Mouse (Mus musculus) midbrain, embryonic 16.5 days (tissue): Measurements from ENCODE around the gene Tln2. TPM values are rescaled to one million over a fixed set of nuclear protein-coding genes. Genes with fewer than 3 reads are reported as not detected.

Source experiments
- ATAC-seq: fragments of 200-750 bp; cut with Nextera tagmentation; 2 replicates; pipeline ENCODE4 v1.8.0; 2017; ENCODE audit warnings: moderate TSS enrichment
- H3K27ac ChIP-seq: fragments of 300-500 bp; sonication (generic); 2 replicates; pipeline ENCODE4 v1.5.1; 2014; ENCODE audit warnings: mild to moderate bottlenecking, low read length, mixed read lengths
- H3K27me3 ChIP-seq: fragments of 300-500 bp; sonication (generic); 2 replicates; pipeline ENCODE4 v1.6.1; 2014; ENCODE audit warnings: low read depth, low read length, mixed read lengths; ENCODE audit not compliant: control insufficient read depth, insufficient read depth
- H3K36me3 ChIP-seq: fragments of 300-500 bp; sonication (generic); 2 replicates; pipeline ENCODE4 v1.6.1; 2014; ENCODE audit warnings: mild to moderate bottlenecking, low read length, moderate library complexity, mixed read lengths; ENCODE audit not compliant: control insufficient read depth, insufficient read depth
- H3K4me1 ChIP-seq: fragments of 300-500 bp; sonication (generic); 2 replicates; pipeline ENCODE4 v1.6.1; 2014; ENCODE audit warnings: mild to moderate bottlenecking, low read length, mixed read lengths; ENCODE audit not compliant: control insufficient read depth, insufficient read depth
- H3K4me2 ChIP-seq: fragments of 300-500 bp; sonication (generic); 2 replicates; pipeline ENCODE4 v1.6.1; 2014; ENCODE audit warnings: mild to moderate bottlenecking, low read length, mixed read lengths
- H3K4me3 ChIP-seq: fragments of 300-500 bp; sonication (generic); 2 replicates; pipeline ENCODE4 v1.5.1; 2014; ENCODE audit warnings: low read depth, mild to moderate bottlenecking, low read length, moderate library complexity, mixed read lengths
- H3K9ac ChIP-seq: fragments of 300-500 bp; sonication (generic); 2 replicates; pipeline ENCODE4 v1.6.1; 2014; ENCODE audit warnings: low read depth, low read length, mixed read lengths
- H3K9me3 ChIP-seq: fragments of 300-500 bp; sonication (generic); replicated peaks from 2 replicates; pipeline ENCODE4 v1.6.1; 2014; ENCODE audit warnings: mild to moderate bottlenecking, low read length, mixed read lengths; ENCODE audit not compliant: control insufficient read depth, poor library complexity, severe bottlenecking
- WGBS: fragments of 180-500 bp; shearing (Covaris S2); extraction: QIAGEN DNeasy Blood & Tissue Kit; methylation state at CpG from one replicate; pipeline ENCODE4 v1.1.7; 2014; 5-methylcytosine and 5-hydroxymethylcytosine counted together
- polyA plus RNA-seq: library from polyadenylated mRNA; unstranded; fragments of >200 nt; fragmentation: Nextera tagmentation; extraction: Ambion mirVana; gene quantifications from 2 replicates; pipeline ENCODE4 v1.2.1, GENCODE M21; 2015

The Tln2 gene
- polyA plus RNA-seq, 1 experiment from 2014 or later = 24.8 TPM

DNA sequence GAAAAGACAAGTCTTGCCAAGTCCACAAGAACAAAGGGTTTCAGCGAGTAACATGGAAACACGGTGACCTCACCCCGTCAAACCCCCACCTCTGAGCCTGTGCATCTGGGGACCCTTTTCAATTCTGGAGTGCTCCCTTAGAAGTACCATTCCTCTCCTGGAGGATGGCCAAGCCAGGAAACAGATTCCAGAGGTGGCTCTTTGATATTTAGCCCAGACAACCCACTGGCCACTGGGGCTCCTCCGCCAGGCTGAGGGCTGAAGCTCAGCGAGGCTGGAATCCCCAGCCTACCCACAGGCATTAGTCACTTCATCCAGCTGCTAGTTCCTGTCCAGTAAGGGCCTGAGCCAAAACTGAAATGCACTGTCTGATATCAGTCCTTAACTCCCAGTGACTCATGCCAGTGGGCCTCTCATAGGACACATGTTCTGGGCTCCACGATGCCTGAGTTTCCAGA lies 6.3 kb upstream of the Tln2 start:
- Histone ChIP-seq H3K36me3 (no peaks in the 10 kb centered on the region), H3K27ac (no peak overlapping the region), H3K4me1 (no peaks in the 10 kb centered on the region), H3K4me3 (no peak overlapping the region), H3K9ac (no peak overlapping the region), H3K9me3 (no peaks in the 10 kb centered on the region), H3K27me3 (no peaks in the 10 kb centered on the region), H3K4me2 (no peak overlapping the region)
- WGBS = 81% methylated on average over 6 of the region's 6 CpGs
- no peak for ATAC-seq

DNA sequence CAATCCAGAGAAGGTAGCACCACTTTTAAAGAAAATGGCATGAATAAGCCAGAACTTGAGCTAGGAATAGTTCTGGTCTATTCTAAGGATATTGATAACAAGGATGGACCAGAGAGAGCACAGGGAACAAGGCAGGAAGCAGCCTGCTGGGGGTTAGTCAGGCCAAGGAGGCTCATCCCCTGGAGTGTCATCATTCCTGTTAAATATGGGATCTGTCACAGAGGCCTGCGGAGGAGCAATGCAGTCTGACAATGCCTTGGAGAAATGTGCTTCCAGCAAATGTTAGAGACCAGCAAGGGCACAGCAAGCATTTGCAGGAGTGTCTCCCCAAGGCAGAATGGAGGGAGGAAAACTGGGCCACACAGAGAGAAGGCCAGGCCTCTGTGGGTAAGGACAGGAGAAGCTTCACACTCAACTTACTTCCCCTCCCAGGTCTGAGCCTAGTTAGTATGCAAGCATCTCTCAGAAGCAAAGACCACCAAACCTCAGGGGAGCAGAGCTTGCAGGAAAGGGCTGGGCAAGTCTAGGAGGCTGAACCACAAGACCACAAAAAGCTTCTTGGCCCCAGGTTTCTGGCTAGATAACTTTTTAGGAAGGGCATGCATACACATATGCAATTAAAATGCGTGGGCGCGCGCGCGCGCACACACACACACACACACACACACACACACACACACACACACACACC lies 9.5 kb downstream of the Tln2 start:
- no peaks in the 10 kb centered on the region for H3K4me1 ChIP-seq
- no peak overlapping the region for H3K9ac ChIP-seq
- ATAC-seq = no peak
- H3K4me3 ChIP-seq = no peak overlapping the region
- WGBS = 92% methylated on average over 8 of the region's 8 CpGs
- no peaks in the 10 kb centered on the region for H3K27me3 ChIP-seq
- H3K9me3 ChIP-seq = no peaks in the 10 kb centered on the region
- no peak overlapping the region for H3K4me2 ChIP-seq
- no peaks in the 10 kb centered on the region for H3K36me3 ChIP-seq
- H3K27ac ChIP-seq = no peak overlapping the region

DNA sequence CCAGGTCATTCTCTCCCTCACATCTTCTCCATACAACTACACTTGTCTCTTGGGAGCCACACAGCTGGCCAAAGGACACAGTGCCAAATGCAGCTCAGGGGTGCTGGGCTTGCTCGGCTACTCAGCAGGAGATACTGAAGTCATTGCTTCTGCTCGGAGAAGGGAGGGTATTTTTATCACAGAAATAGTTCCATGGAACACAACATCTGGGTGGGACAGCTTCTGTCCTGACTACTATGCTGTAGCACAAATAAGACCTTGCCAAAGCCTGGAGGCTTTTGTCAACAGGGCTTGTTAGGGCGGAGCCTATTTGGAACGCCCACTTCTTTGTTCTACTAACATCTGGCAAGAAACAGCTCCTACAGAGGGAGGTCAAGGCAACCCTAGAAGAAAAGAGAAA lies 10.2 kb downstream of the Tln2 start:
- Histone ChIP-seq H3K27me3 (no peaks in the 10 kb centered on the region), H3K9me3 (no peaks in the 10 kb centered on the region), H3K4me2 (no peak overlapping the region), H3K27ac (no peak overlapping the region), H3K4me3 (no peak overlapping the region), H3K9ac (no peak overlapping the region), H3K4me1 (no peaks in the 10 kb centered on the region), H3K36me3 (no peaks in the 10 kb centered on the region)
- 33% methylated on average over 4 of the region's 4 CpGs for WGBS
- ATAC-seq = no peak

DNA sequence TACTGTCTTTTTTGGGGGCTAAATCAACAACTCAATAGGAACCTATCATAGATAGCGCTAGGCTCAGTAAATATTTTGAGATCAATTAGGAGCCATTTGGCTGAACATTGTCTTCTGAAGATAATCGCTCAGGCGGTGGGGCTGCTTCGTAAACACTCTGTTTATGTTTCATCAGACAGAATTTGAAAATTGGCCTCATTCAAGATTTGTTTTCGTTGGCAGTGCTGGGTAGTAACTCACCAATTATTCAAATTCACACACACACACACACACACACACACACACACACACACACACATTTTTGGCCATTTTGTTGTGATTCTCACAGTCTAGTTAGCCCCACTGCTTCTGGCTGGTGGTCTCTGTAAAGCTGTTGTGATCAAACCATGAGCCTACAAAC lies 12.9 kb downstream of the Tln2 start:
- no peaks in the 10 kb centered on the region for H3K36me3 ChIP-seq
- H3K4me2 ChIP-seq = no peak overlapping the region
- H3K27ac ChIP-seq = no peak overlapping the region
- 95% methylated on average over 5 of the region's 5 CpGs for WGBS
- no peak for ATAC-seq
- H3K4me3 ChIP-seq = no peak overlapping the region
- no peaks in the 10 kb centered on the region for H3K27me3 ChIP-seq
- no peak overlapping the region for H3K9ac ChIP-seq
- no peaks in the 10 kb centered on the region for H3K4me1 ChIP-seq
- H3K9me3 ChIP-seq = no peaks in the 10 kb centered on the region

DNA sequence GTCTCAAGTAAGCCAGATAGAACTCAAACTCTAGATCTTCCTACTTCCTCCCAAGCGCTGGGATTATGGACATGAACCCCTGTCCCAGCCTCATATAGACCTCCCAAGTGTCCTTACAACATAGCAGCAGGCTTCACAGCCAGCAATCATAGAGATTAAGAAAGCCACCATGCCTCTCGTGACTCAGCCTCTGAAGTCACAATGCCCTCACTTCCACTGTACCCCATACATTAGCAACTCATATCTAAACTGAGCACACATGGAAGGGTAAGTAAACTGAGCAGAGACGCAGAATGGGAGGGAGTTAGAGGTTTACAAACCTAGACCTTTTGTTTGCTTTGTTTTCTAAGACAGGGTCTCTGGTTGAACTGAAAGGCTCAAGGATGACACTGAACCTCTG lies 13.7 kb downstream of the Tln2 start:
- Histone ChIP-seq H3K4me1 (no peaks in the 10 kb centered on the region), H3K4me2 (no peak overlapping the region), H3K9ac (no peak overlapping the region), H3K36me3 (no peaks in the 10 kb centered on the region), H3K27ac (no peak overlapping the region), H3K9me3 (no peaks in the 10 kb centered on the region), H3K27me3 (no peaks in the 10 kb centered on the region), H3K4me3 (no peak overlapping the region)
- ATAC-seq = no peak
- 87% methylated on average over 3 of the region's 3 CpGs for WGBS

DNA sequence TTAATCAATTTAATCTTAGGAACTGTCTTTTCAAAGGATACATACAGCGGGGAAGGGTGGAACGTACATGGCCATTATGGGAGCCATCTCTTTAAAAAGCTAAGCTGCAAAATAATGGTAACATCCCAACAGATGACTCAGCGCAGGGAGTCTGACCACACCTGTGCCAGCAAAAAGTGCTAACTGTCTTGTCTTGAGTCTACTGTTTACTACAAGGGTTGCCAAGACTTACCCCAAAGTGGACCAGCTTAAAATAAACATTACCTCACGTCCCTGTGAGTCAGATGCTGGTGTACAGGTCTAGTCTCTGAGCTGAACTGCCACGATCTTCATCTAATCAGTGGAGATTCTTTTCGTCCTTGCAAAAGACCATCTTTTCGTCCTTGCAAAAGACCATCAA lies 14.7 kb downstream of the Tln2 start:
- ATAC-seq = no peak
- whole genome bisulfite sequencing = 91% methylated on average over 7 of the region's 7 CpGs
- no peaks in the 10 kb centered on the region for H3K27me3 ChIP-seq

DNA sequence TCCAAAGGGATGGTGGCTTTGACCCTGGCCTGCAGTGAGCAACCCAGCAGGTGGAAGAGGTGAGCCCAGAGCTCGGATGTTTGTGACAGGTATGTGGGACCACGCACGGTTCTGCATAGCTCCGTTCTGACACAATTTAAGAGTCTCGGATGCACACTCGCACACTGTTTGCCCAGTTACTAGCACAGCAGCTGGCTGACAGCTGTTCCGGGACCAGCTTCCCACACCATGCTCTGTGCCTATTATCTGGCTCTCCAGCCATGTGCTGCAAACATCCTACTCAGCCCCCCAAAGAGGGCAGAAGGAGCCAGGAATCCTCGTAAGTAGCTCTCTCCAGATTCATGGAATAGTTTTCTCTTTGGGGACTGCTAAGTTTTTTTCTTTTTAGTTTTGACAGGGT lies 17.6 kb downstream of the Tln2 start:
- ATAC-seq = no peak
- H3K4me3 ChIP-seq = no peak overlapping the region
- no peak overlapping the region for H3K4me2 ChIP-seq
- H3K9me3 ChIP-seq = no peaks in the 10 kb centered on the region
- no peak overlapping the region for H3K9ac ChIP-seq
- WGBS = 82% methylated on average over 8 of the region's 8 CpGs
- H3K27me3 ChIP-seq = no peaks in the 10 kb centered on the region
- no peak overlapping the region for H3K27ac ChIP-seq
- 0 out of 2 replicates have a peak, but pooled peaks cover 3% of the 10 kb centered on the region for H3K4me1 ChIP-seq
- no peaks in the 10 kb centered on the region for H3K36me3 ChIP-seq

More for the DNA sequence above, 14.7 kb downstream of the Tln2 start:
- Histone ChIP-seq H3K27ac (no peak overlapping the region), H3K9ac (no peak overlapping the region), H3K4me3 (no peak overlapping the region), H3K36me3 (no peaks in the 10 kb centered on the region), H3K4me1 (no peaks in the 10 kb centered on the region), H3K4me2 (no peak overlapping the region), H3K9me3 (no peaks in the 10 kb centered on the region)

DNA sequence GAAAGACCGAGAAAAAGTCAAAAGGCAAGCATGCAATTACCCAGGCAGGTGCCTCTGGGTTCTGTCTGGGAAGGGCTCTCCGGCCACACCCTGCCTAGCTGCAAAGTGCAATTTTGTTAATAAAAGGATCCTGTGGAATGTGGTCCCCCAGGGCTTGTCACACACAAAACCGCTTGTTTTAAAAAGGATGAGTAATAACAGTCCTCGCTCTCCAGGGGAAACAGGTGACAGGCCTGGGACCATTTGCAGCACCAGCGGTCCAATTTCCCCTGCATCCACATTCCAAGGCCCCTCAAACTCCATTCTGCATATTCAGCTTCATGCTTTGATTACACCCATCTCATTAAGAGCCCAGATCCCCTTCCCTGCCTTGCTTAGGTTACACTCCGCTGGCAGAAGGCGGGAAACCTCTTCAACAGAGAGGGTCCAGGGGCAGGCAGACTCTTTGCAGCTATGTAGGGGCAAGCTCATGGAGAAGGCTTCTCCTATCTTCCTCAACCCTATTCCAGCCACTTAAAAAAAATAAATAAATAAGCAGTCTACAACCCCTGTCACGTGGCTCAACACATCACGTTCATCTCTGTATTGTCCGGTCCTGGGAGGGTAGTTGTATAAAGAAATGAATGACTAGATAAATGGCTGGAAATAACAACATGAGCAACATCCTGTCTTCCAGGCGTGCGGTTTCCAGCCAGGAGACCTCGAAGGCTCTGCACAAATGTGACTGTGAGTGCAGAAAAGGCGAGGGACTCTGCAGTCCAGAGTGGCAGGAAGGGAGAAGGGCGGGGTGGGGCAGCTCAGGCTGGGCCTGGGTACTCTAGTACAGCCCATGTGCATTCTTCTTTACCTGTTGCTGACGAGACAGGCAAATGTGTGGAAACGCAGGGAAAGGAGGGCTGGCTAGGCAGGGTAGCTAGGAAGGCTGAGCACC lies 19.5 kb downstream of the Tln2 start:
- Histone ChIP-seq H3K4me3 (no peak overlapping the region), H3K27me3 (no peaks in the 10 kb centered on the region), H3K4me1 (0 out of 2 replicates have a peak, but pooled peaks cover 3% of the 10 kb centered on the region), H3K36me3 (no peaks in the 10 kb centered on the region), H3K9me3 (no peaks in the 10 kb centered on the region), H3K27ac (no peak overlapping the region), H3K4me2 (no peak overlapping the region), H3K9ac (no peak overlapping the region)
- ATAC-seq = no peak
- WGBS = 71% methylated on average over 17 of the region's 17 CpGs

DNA sequence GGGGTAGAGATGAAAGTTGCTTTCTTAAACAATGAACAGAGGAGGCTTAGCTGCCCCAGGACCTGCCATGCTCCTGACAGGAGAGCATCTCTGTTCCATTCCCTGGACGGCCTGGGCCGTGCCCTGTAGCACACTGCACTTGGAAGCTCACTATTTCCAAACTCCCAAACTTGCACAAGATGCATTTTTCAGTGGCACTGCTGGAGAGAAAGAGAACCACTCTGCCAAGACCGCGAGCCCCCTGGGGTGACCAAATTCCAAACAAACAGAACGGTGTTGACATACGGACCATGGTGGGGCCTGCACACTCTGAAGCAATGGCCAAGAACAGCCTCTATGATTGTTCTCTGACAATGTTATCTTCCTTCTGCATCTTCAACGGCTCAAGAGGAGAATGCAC lies 25.1 kb downstream of the Tln2 start:
- Histone ChIP-seq H3K9me3 (no peaks in the 10 kb centered on the region), H3K27me3 (no peaks in the 10 kb centered on the region), H3K9ac (no peak overlapping the region), H3K36me3 (no peaks in the 10 kb centered on the region), H3K4me2 (no peak overlapping the region), H3K4me3 (no peak overlapping the region), H3K4me1 (0 out of 2 replicates have a peak, but pooled peaks cover under 1% of the 10 kb centered on the region), H3K27ac (no peak overlapping the region)
- 72% methylated on average over 7 of the region's 7 CpGs for WGBS
- ATAC-seq = no peak
